Mouse (Mus musculus): ENCODE data around the gene Tpbpa. TPM values are rescaled to one million over a fixed set of nuclear protein-coding genes. Genes with fewer than 3 reads are reported as not detected.
"Not testable (repeated sequence)": the region's sequence is repeated elsewhere in the genome, so short reads cannot be mapped to it uniquely, and the experiment has no call there.

The Tpbpa gene
- not detected for total RNA-seq (2021)
- long read RNA-seq, experiment 1, result 0 reads
- long read RNA-seq, experiment 2, result 0 reads

DNA sequence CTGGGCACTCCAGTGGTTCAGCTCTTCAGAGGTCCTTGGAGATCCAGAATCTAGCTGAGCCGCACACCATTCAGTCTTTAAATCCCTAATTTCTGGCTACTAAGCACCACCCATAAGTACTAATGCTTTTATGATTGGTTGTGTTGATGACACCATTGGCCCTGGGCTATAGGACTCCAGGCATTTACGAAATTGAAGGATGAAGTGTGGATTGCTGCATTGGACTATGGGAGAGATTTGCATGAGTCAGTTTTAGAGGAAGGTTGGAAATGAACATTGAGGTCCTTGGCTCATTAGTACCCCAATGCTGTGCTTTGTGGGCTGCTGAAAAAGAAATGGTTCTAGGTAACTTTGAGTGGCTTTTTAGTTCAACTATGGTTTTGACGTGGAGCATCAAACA is at the start of gene Tpbpa:
Gene Tpbpa (minus strand): TSS at position 101 of the 400 bp plus-strand sequence.
- not testable (repeated sequence) for DNase-seq (ENCODE audit: low spot score in 2 of 2)

DNA sequence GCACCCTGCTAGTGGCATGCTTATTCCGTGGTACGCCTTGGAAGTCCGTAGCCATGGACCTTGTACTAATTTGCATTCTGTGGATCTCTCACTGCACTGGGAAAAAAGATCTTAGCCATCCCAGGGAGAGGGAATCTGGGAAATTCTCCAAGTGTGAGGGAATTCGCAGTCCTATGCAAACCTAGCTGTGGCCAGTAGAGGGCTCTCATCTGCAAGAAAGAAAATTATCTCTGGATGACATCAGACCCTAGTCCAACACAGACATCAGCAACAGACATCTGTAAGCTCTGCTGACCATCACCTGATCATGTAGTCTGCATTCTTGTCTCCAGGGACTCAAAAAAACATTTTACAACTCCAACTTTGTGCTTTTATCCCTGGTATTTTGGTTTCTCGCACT is 45.1 kb upstream of the Tpbpa start:
- DNase-seq (ENCODE audit: low spot score in 2 of 2), result not testable (repeated sequence)

DNA sequence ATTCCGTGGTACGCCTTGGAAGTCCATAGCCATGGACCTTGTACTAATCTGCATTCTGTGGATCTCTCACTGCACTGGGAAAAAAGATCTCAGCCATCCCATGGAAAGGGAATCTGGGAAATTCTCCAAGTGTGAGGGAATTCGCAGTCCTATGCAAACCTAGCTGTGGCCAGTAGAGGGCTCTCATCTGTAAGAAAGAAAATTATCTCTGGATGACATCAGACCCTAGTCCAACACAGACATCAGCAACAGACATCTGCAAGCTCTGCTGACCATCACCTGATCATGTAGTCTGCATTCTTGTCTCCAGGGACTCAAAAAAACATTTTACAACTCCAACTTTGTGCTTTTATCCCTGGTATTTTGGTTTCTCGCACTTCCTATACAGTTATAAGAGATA is 30.5 kb upstream of the Tpbpa start:
- DNase-seq (ENCODE audit: low spot score in 2 of 2), result not testable (repeated sequence)

DNA sequence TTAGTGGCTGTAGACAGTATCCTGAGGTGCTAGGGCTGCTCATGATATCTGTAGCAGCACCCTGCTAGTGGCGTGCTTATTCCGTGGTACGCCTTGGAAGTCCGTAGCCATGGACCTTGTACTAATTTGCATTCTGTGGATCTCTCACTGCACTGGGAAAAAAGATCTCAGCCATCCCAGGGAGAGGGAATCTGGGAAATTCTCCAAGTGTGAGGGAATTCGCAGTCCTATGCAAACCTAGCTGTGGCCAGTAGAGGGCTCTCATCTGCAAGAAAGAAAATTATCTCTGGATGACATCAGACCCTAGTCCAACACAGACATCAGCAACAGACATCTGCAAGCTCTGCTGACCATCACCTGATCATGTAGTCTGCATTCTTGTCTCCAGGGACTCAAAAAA is 22.2 kb upstream of the Tpbpa start:
- not testable (repeated sequence) for DNase-seq (ENCODE audit: low spot score in 2 of 2)

DNA sequence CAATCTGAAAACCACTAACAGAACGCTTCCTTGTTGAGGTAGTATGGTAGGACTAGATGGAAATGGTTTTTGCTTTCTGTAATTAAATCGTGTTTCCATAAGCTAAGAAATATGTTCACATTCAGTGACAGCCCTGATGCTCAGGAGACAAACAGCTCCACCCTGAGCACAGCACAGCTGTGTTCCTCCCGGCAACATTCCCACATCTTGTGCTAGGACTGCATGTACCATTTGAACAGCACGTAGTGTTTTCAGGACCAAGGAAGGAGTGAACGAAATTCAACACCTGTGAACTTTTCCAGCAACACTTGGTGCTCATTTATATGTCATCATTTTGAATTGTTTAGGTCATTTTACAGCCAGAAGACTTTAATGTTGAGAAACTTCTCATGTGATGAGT is 19.9 kb upstream of the Tpbpa start:
- no peak for DNase-seq (ENCODE audit: low spot score in 2 of 2)

DNA sequence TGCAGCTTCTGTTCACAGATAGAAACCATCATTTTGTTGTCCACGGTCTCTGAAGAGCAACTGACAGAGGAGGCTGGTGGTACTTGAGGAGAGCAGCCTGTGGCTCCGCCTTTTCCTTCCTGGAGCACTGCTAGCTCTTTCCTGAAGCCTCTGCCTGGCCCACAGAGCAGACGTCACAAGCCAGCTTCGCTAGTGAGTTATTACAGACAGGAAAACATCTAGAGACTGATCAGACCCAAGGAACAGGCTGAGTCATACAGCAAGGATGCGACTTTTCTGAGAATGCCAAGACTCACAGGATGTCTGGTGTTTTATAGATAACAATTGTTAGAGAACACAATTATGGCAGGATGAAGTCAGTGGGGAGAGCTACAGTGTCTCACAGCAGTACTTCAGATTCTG is 5.3 kb downstream of the Tpbpa start, which contains the start of the genes Gm49391 and Ctla2a:
Gene Gm49391 (minus strand): TSS at position 72 of the 402 bp plus-strand sequence.
Gene Ctla2a (minus strand): TSS at position 126 of the 402 bp plus-strand sequence.
- no peak for DNase-seq (ENCODE audit: low spot score in 2 of 2)

DNA sequence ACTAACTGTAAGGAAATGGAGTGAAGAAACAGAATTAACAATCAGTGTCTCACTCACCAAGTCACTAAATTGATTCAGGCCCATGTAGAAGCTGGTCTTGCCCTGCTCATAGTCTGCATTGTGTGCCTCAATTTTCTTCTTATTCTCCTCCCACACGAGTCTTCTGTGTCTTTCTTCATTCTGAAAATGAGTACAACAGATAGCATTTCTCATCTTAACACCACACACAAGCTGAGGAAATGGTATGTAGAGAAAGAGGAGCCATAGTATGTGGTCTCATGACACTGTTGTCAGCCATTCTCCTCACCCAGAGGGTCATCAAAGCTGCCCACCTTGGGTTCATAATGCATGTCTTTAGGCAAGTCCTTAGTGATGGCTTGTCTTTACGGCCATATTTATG is 6.3 kb downstream of the Tpbpa start, which contains the start of gene Gm49393:
Gene Gm49393 (minus strand): TSS at position 101 of the 400 bp plus-strand sequence.
- DNase-seq (ENCODE audit: low spot score in 2 of 2), result not testable (repeated sequence)

DNA sequence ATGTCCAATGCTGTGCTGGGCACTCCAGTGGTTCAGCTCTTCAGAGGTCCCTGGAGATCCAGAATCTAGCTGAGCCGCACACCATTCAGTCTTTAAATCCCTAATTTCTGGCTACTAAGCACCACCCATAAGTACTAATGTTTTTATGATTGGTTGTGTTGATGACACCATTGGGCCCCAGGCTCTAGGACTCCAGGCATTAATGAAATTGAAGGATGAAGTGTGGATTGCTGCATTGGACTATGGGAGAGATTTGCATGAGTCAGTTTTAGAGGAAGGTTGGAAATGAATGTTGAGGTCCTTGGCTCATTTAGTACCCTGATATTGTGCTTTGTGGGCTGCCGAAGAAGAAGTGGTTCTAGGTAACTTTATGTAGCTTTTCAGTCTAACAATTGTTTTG is 37.0 kb downstream of the Tpbpa start, which contains the start of gene Tpbpb:
Gene Tpbpb (minus strand): TSS at position 101 of the 400 bp plus-strand sequence.
- DNase-seq (ENCODE audit: low spot score in 2 of 2), result not testable (repeated sequence)

DNA sequence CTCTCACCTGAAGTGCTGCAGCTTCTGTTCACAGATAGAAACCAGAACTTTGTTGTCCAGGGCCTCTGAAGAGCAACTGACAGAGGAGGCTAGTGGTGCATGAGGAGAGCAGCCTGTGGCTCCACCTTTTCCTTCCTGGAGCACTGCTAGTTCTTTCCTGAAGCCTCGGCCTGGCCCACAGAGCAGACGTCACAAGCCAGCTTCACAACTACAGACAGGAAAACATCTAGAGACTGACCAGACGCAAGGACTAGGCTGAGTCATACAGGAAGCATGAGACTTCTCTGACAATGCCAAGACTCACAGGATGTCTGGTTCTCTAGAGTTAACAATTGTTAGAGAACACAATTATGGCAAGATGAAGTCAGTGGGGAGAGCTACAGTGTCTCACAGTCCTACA is 44.5 kb downstream of the Tpbpa start, which contains the start of gene Ctla2b:
Gene Ctla2b (minus strand): TSS at position 120 of the 400 bp plus-strand sequence.
- no peak for DNase-seq (ENCODE audit: low spot score in 2 of 2)

DNA sequence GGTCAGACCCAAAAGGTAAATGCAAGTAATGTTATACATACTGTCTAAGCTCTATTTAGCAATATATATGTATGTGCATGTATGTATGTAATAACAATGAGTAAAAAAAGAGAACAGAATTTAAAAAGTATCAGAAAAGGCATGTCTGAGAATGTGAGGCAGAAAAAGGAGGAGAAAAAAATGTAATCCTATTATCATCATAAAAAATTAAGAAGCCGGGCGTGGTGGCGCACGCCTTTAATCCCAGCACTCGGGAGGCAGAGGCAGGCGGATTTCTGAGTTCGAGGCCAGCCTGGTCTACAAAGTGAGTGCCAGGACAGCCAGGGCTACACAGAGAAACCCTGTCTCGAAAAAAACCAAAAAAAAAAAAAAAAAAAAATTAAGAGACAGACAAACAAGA is 45.0 kb downstream of the Tpbpa start, which contains the start of gene Gm49392:
Gene Gm49392 (minus strand): TSS at position 101 of the 400 bp plus-strand sequence.
- not testable (repeated sequence) for DNase-seq (ENCODE audit: low spot score in 2 of 2)

DNA sequence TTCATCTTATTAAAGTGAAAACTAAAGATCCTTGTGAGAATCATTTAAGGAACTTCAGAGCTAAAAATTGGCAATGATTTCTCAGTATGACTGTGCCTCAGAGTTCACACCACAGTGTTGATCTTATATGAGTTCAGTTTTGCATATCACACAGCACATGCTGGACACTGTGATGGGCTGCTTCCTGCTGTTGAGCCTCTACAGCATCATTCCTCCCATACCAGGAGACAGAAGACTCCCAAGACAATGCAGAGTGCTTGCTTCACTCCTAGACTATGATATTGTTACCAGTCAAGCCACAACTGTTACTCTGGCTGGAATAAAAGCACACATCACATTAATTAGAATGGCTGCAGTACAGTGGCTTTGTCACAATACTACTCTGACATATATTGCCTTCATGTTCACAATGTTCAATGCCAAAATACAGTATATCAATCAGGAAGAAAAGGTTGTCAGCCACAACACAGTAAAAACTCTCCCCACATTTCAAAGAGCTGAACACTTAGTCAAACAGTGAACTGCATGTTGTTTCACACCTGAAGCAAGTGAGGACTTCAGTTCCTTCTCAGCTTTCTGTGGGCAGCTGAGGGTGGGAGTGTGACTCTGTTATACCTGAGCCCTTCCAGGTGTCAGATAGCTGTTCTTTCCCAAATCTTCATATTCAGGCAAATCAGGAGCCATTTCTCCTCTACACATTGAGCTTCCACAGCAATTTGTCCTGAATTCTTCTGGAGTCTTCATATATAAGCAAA is 46.2 kb downstream of the Tpbpa start:
- no peak for DNase-seq (ENCODE audit: low spot score in 2 of 2)

DNA sequence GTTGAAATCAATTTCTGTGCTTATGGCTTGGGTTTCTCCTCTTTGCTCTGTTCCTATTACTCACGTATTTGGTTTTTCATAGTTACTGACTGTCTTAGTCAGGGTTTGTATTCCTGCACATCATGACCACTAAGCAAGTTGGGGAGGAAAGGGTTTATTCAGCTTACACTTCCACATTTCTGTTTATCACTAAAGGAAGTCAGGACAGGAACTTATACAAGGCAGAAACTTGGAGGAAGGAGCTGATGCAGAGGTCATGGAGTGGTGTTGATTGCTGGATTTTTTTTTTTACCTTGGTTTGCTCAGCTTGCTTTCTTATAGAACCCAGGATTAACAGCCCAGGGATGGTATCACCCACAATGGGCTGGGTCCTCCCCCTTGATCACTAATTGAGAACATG is 49.5 kb downstream of the Tpbpa start:
- DNase-seq (ENCODE audit: low spot score in 2 of 2), result no peak

Other genes starting within 250 kb of the Tpbpa start
- not detected for gene BC051665, start 155.6 kb downstream of the Tpbpa start, total RNA-seq (2021)
- not detected for gene Ctsll3, start 139.1 kb downstream of the Tpbpa start, total RNA-seq (2021)
- not detected for gene 4930486L24Rik, start 77.5 kb downstream of the Tpbpa start, total RNA-seq (2021)
- under 1 TPM in 1 of 2 experiments, not detected in 1; 0.51 TPM for gene Gm49392, start 45.1 kb downstream of the Tpbpa start, total RNA-seq (2021)
- gene Ctla2b, start 44.5 kb downstream of the Tpbpa start, total RNA-seq (2021), result 1 to 10 TPM; 1.9 to 2.2 TPM
- gene Tpbpb, start 37.1 kb downstream of the Tpbpa start, total RNA-seq (2021), result not detected
- gene Gm49393, start 6.4 kb downstream of the Tpbpa start, total RNA-seq (2021), result not detected
- under 1 TPM; 0.49 to 0.66 TPM for gene Gm49391, start 5.4 kb downstream of the Tpbpa start, total RNA-seq (2021)
- gene Ctla2a, start 5.4 kb downstream of the Tpbpa start, total RNA-seq (2021), result 10 to 100 TPM; 15.6 to 17.2 TPM
- not detected for gene Ctsj, start 64.0 kb upstream of the Tpbpa start, total RNA-seq (2021)
- not detected for gene Ctsq, start 98.6 kb upstream of the Tpbpa start, total RNA-seq (2021)
- not detected for gene Ctsr, start 222.3 kb upstream of the Tpbpa start, total RNA-seq (2021)